Mouse (Mus musculus): Measurements from ENCODE around the gene Asap3. TPM values are rescaled to one million over a fixed set of nuclear protein-coding genes. Genes with fewer than 3 reads are reported as not detected.

The Asap3 gene
- total and polyA plus RNA-seq, 2 experiments from 2014 or later: 2.5 to 3.8 TPM

GRCm38 (mm10) chr4:136177244-136177611 is 28.9 kb upstream of the Asap3 start:
- Histone ChIP-seq H3K4me3 (ENCODE audit: low read depth, low read length) (no peak overlapping the region), H3K27me3 (ENCODE audit: insufficient read depth, low read length) (no peaks in the 10 kb centered on the region), H3K9ac (no peak overlapping the region), H3K4me2 (ENCODE audit: low read depth) (no peak overlapping the region), H3K36me3 (ENCODE audit: insufficient read depth) (no peaks in the 10 kb centered on the region), H3K27ac (ENCODE audit: low read depth, low read length) (no peak overlapping the region), H3K4me1 (ENCODE audit: insufficient read depth) (no peaks in the 10 kb centered on the region), H3K9me3 (ENCODE audit: low read length) (no peaks in the 10 kb centered on the region)
- no peak for DNase-seq
- ATAC-seq: no peak
- WGBS: 49% methylated on average over 8 of the region's 8 CpGs
- no peak for TF ChIP-seq CTCF (IDR thresholded peaks at IDR 0.05; ENCODE audit: low read depth)

- DNase-seq (no peak), ATAC-seq (peak; percentile 16; the same call in 1 of the 2 replicates)
- no peak overlapping the region for H3K4me2 ChIP-seq (ENCODE audit: low read depth)
- H3K4me1 ChIP-seq (ENCODE audit: insufficient read depth): no peaks in the 10 kb centered on the region
- 33% methylated on average over 11 of the region's 11 CpGs for whole genome bisulfite sequencing
- H3K36me3 ChIP-seq (ENCODE audit: insufficient read depth): no peaks in the 10 kb centered on the region
- H3K27me3 ChIP-seq (ENCODE audit: insufficient read depth, low read length): no peaks in the 10 kb centered on the region
- H3K4me3 ChIP-seq (ENCODE audit: low read depth, low read length): no peak overlapping the region
- no peak for TF ChIP-seq CTCF (IDR thresholded peaks at IDR 0.05; ENCODE audit: low read depth)
- no peak overlapping the region for H3K27ac ChIP-seq (ENCODE audit: low read depth, low read length)
- no peak overlapping the region for H3K9ac ChIP-seq
- no peaks in the 10 kb centered on the region for H3K9me3 ChIP-seq (ENCODE audit: low read length)
Observed at GRCm38 (mm10) chr4:136177612-136178474, 28.3 kb upstream of the Asap3 start.

GRCm38 (mm10) chr4:136178475-136178921 is 27.7 kb upstream of the Asap3 start:
- Histone ChIP-seq H3K4me2 (ENCODE audit: low read depth) (no peak overlapping the region), H3K4me3 (ENCODE audit: low read depth, low read length) (no peak overlapping the region), H3K27me3 (ENCODE audit: insufficient read depth, low read length) (no peaks in the 10 kb centered on the region), H3K9ac (no peak overlapping the region), H3K4me1 (ENCODE audit: insufficient read depth) (no peaks in the 10 kb centered on the region), H3K36me3 (ENCODE audit: insufficient read depth) (no peaks in the 10 kb centered on the region), H3K9me3 (ENCODE audit: low read length) (no peaks in the 10 kb centered on the region), H3K27ac (ENCODE audit: low read depth, low read length) (no peak overlapping the region)
- 85% methylated on average over 12 of the region's 12 CpGs for WGBS
- no peak for DNase-seq
- ATAC-seq: no peak
- no peak for TF ChIP-seq CTCF (IDR thresholded peaks at IDR 0.05; ENCODE audit: low read depth)

- no peak overlapping the region for H3K4me3 ChIP-seq (ENCODE audit: low read depth, low read length)
- H3K36me3 ChIP-seq (ENCODE audit: insufficient read depth): no peaks in the 10 kb centered on the region
- H3K27ac ChIP-seq (ENCODE audit: low read depth, low read length): no peak overlapping the region
- ATAC-seq (no peak), DNase-seq (no peak)
- H3K9ac ChIP-seq: no peak overlapping the region
- H3K4me2 ChIP-seq (ENCODE audit: low read depth): no peak overlapping the region
- H3K27me3 ChIP-seq (ENCODE audit: insufficient read depth, low read length): no peaks in the 10 kb centered on the region
- 95% methylated on average over 7 of the region's 7 CpGs for WGBS
- no peaks in the 10 kb centered on the region for H3K9me3 ChIP-seq (ENCODE audit: low read length)
- TF ChIP-seq CTCF (IDR thresholded peaks at IDR 0.05; ENCODE audit: low read depth): no peak
- H3K4me1 ChIP-seq (ENCODE audit: insufficient read depth): no peaks in the 10 kb centered on the region
Observed at GRCm38 (mm10) chr4:136179456-136179855, 26.7 kb upstream of the Asap3 start.

GRCm38 (mm10) chr4:136179998-136180397 is 26.2 kb upstream of the Asap3 start:
- Histone ChIP-seq H3K27ac (ENCODE audit: low read depth, low read length) (no peak overlapping the region), H3K4me3 (ENCODE audit: low read depth, low read length) (peak overlapping the region; percentile 35), H3K9ac (peak overlapping the region; percentile 47), H3K36me3 (ENCODE audit: insufficient read depth) (no peaks in the 10 kb centered on the region), H3K4me1 (ENCODE audit: insufficient read depth) (no peaks in the 10 kb centered on the region), H3K4me2 (ENCODE audit: low read depth) (peak overlapping the region; percentile 58), H3K9me3 (ENCODE audit: low read length) (no peaks in the 10 kb centered on the region), H3K27me3 (ENCODE audit: insufficient read depth, low read length) (no peaks in the 10 kb centered on the region)
- ATAC-seq: peak; percentile 61
- peak; percentile 80 for DNase-seq
- TF ChIP-seq CTCF (IDR thresholded peaks at IDR 0.05; ENCODE audit: low read depth): peak; percentile 77
- WGBS: 9% methylated on average over 15 of the region's 15 CpGs

GRCm38 (mm10) chr4:136180408-136181330 is 25.5 kb upstream of the Asap3 start:
- TF ChIP-seq CTCF (IDR thresholded peaks at IDR 0.05; ENCODE audit: low read depth): no peak
- WGBS: 23% methylated on average over 23 of the region's 23 CpGs
- Histone ChIP-seq H3K27ac (ENCODE audit: low read depth, low read length) (no peak overlapping the region), H3K4me2 (ENCODE audit: low read depth) (peak overlapping the region; percentile 58), H3K36me3 (ENCODE audit: insufficient read depth) (no peaks in the 10 kb centered on the region), H3K9me3 (ENCODE audit: low read length) (no peaks in the 10 kb centered on the region), H3K9ac (peak overlapping the region; percentile 47), H3K4me3 (ENCODE audit: low read depth, low read length) (peak overlapping the region; percentile 35), H3K4me1 (ENCODE audit: insufficient read depth) (no peaks in the 10 kb centered on the region), H3K27me3 (ENCODE audit: insufficient read depth, low read length) (no peaks in the 10 kb centered on the region)
- ATAC-seq: peak; percentile 83
- peak; percentile 75 for DNase-seq

Data from forebrain, postnatal 0 days (tissue).